In genomic region chr4:154898506-154899446, GRCm38 (mm10) we compare ENCODE assay signal across 8 mouse cellular contexts. TPM values are rescaled to one million over a fixed set of nuclear protein-coding genes. Genes with fewer than 3 reads are reported as not detected.
A peak's percentile ranks its signal among the peaks of the same experiment; 100 is the strongest.
DNase-seq lines count a peak whose midpoint lies in the region; ATAC-seq and TF ChIP-seq lines count a peak whose summit lies in the region.

TSS of gene Fam213b (minus strand) at chr4:154899135.

- peak within 1 kb of the TSS; percentile 94 for H3K4me2 ChIP-seq in embryonic facial prominence, embryonic 13.5 days
- peak within 1 kb of the TSS; percentile 80 for H3K4me2 ChIP-seq in limb, embryonic 11.5 days (ENCODE audit: low read depth, severe bottlenecking)
- H3K4me2 ChIP-seq in midbrain, embryonic 13.5 days (replicated peaks): peak within 1 kb of the TSS; percentile 88

- peaks cover 15% of the 10 kb centered on the region; the same call in 1 of the 2 replicates for H3K36me3 ChIP-seq in embryonic facial prominence, embryonic 13.5 days
- no peaks in the 10 kb centered on the region for H3K36me3 ChIP-seq in limb, embryonic 11.5 days (ENCODE audit: control insufficient read depth, insufficient read depth, low read length)
- peaks cover 6% of the 10 kb centered on the region; the same call in 1 of the 2 replicates for H3K36me3 ChIP-seq in midbrain, embryonic 13.5 days
- H3K36me3 ChIP-seq in spleen, adult 2 months (ENCODE audit: control insufficient read depth, insufficient read depth, low read length): no peaks in the 10 kb centered on the region

- H3K9me3 ChIP-seq in embryonic facial prominence, embryonic 13.5 days: 0 out of 2 replicates have a peak, but pooled peaks cover 2% of the 10 kb centered on the region
- H3K9me3 ChIP-seq in limb, embryonic 11.5 days (ENCODE audit: control insufficient read depth, low read length): no peaks in the 10 kb centered on the region
- no peaks in the 10 kb centered on the region for H3K9me3 ChIP-seq in midbrain, embryonic 13.5 days

- H3K27me3 ChIP-seq in embryonic facial prominence, embryonic 13.5 days: no peaks in the 10 kb centered on the region
- H3K27me3 ChIP-seq in limb, embryonic 11.5 days (ENCODE audit: control insufficient read depth, insufficient read depth, low read length): no peaks in the 10 kb centered on the region
- no peaks in the 10 kb centered on the region for H3K27me3 ChIP-seq in midbrain, embryonic 13.5 days
- no peaks in the 10 kb centered on the region for H3K27me3 ChIP-seq in spleen, adult 2 months (ENCODE audit: control insufficient read depth, insufficient read depth, low read length)

- 3% methylated on average over 43 of the region's 43 CpGs for WGBS in embryonic facial prominence, embryonic 13.5 days
- WGBS in limb, embryonic 11.5 days: 3% methylated on average over 43 of the region's 43 CpGs
- WGBS in midbrain, embryonic 13.5 days: 3% methylated on average over 43 of the region's 43 CpGs
- WGBS in spleen, adult 2 months: 12% methylated on average over 43 of the region's 43 CpGs

- TF ChIP-seq CTCF in spleen, adult 2 months (IDR thresholded peaks at IDR 0.05; ENCODE audit: extremely low read depth, insufficient read depth, insufficient read length, insufficient replicate concordance): no peak

- peaks cover 19% of the 10 kb centered on the region for H3K4me1 ChIP-seq in embryonic facial prominence, embryonic 13.5 days
- H3K4me1 ChIP-seq in limb, embryonic 11.5 days (ENCODE audit: control insufficient read depth, insufficient read depth, low read length): peaks cover 11% of the 10 kb centered on the region
- peaks cover 21% of the 10 kb centered on the region for H3K4me1 ChIP-seq in midbrain, embryonic 13.5 days (replicated peaks)
- H3K4me1 ChIP-seq in spleen, adult 2 months (ENCODE audit: control insufficient read depth, insufficient read depth, insufficient read length): peaks cover 7% of the 10 kb centered on the region

- DNase-seq in urinary bladder, adult 18-20 months (ENCODE audit: low spot score in 2 of 2): peak; percentile 71 to 76
- no peak for DNase-seq in urinary bladder, postnatal 10 days (ENCODE audit: low spot score)
- peak; percentile 99 for DNase-seq in heart, adult 11 months
- DNase-seq in kidney, adult 11 months: peak; percentile 85
- peak; percentile 89 for DNase-seq in limb, embryonic 11.5 days (ENCODE audit: low spot score)
- peak; percentile 71 to 76 for DNase-seq in spleen, adult 2 months (ENCODE audit: low read depth in 1 of 2, low spot score in 2 of 2)

- peak within 1 kb of the TSS; percentile 64 for H3K4me3 ChIP-seq in embryonic facial prominence, embryonic 13.5 days
- H3K4me3 ChIP-seq in limb, embryonic 11.5 days (ENCODE audit: low read depth, low read length): peak within 1 kb of the TSS; percentile 49
- peak within 1 kb of the TSS; percentile 55 for H3K4me3 ChIP-seq in midbrain, embryonic 13.5 days (replicated peaks)
- H3K4me3 ChIP-seq in spleen, adult 2 months (ENCODE audit: extremely low read depth, insufficient read depth, insufficient read length): peak within 1 kb of the TSS; percentile 59

- TF ChIP-seq POLR2A in spleen, adult 2 months (IDR thresholded peaks at IDR 0.05; ENCODE audit: low read depth, low read length): peak; percentile 27

- peak within 1 kb of the TSS; percentile 41 for H3K27ac ChIP-seq in embryonic facial prominence, embryonic 13.5 days
- H3K27ac ChIP-seq in limb, embryonic 11.5 days (replicated peaks; ENCODE audit: low read depth, low read length): 0 out of 2 replicates have a peak within 1 kb of the TSS, but pooled peaks have one; percentile 45
- peak within 1 kb of the TSS; percentile 63 for H3K27ac ChIP-seq in midbrain, embryonic 13.5 days
- no peak within 1 kb of the TSS for H3K27ac ChIP-seq in spleen, adult 2 months (ENCODE audit: insufficient read depth, low read length)

- peak within 1 kb of the TSS; percentile 80 for H3K9ac ChIP-seq in embryonic facial prominence, embryonic 13.5 days
- peak within 1 kb of the TSS; percentile 59 for H3K9ac ChIP-seq in limb, embryonic 11.5 days (ENCODE audit: low read length)
- H3K9ac ChIP-seq in midbrain, embryonic 13.5 days (replicated peaks): peak within 1 kb of the TSS; percentile 78

- peak; percentile 91 for ATAC-seq in embryonic facial prominence, embryonic 13.5 days (ENCODE audit: insufficient number of reproducible peaks, insufficient read depth, low FRiP score, low TSS enrichment, low read depth)
- ATAC-seq in limb, embryonic 11.5 days (ENCODE audit: insufficient number of reproducible peaks, low FRiP score, low TSS enrichment, low read depth): peak; percentile 94
- ATAC-seq in midbrain, embryonic 13.5 days: peak; percentile 97

RNA-seq across cellular contexts. Expression of gene Fam213b, which starts in this region (rescaled TPM):
- 48.6 and 53.6 TPM in 2 replicates for polyA plus RNA-seq in embryonic facial prominence, embryonic 13.5 days (2015; fragmentation: Nextera tagmentation; extraction: Ambion mirVana)
- 37.4 and 41.9 TPM in 2 replicates for polyA plus RNA-seq in limb, embryonic 11.5 days (2014; fragmentation: Nextera tagmentation; extraction: Ambion mirVana)
- polyA plus RNA-seq in midbrain, embryonic 13.5 days (2015; fragmentation: Nextera tagmentation; extraction: Ambion mirVana): 43.4 and 46.9 TPM in 2 replicates
- 22.2 and 33.6 TPM in 2 replicates for polyA plus RNA-seq in spleen, adult 2 months (2012; rRNA removed)
